Mouse (Mus musculus) gastrocnemius, adult 18-20 months (tissue): Measurements from ENCODE around the gene Tle6. TPM values are rescaled to one million over a fixed set of nuclear protein-coding genes. Genes with fewer than 3 reads are reported as not detected.

Experiments
- DNase-seq: peaks from one replicate; pipeline ENCODE4 v3.0.0; 2021; ENCODE audit warnings: low spot score
- total RNA-seq, 2 experiments: library from RNA; stranded (reverse); gene quantifications; 2 replicates each; pipeline ENCODE4 v1.2.3; 2021

Gene Tle6
- total RNA-seq, 2 experiments from 2014 or later: 4.5 to 6.1 TPM

DNA sequence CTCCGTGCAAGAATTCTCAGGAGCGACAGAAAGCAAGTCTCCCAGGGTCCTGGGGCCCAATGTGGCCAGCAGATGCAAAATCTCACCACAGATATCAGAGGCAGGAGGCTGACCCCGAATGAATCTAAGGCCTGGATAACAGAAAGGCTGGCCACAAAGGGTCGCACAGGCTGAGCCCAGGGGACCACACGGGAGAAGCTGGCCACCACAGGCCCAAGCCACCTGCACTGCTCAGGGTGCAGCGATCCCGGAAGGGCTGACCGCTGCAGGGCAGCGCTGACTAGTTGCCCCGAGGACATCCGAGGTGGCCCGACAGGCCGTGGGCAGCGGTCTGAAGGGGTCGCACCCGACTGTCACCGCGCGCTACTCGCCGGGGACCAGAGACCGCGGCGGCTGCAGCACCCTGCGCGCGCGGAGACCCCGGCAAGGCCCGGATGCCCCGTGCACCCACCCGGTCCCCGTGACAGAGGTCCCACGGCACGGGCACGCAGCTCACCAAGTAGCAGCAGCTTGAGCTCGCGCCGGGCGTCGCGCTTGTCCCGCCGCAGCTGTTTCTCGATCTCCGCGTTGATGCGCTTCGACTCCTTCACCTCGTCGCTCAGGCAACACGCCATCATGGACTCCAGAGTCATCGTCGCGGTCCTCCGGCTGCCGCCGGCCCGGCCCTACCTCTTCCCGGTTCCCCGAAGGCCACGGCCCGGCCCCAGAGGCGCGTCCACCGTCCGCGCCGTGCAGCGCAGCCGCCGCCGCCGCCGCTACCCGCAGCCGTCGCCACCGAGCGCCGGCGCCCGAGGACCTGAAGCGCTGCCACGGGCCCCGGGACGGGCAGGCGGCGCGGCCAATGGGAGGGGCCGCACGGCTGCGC is 56.3 kb downstream of the Tle6 start:
- DNase-seq: no peak

DNA sequence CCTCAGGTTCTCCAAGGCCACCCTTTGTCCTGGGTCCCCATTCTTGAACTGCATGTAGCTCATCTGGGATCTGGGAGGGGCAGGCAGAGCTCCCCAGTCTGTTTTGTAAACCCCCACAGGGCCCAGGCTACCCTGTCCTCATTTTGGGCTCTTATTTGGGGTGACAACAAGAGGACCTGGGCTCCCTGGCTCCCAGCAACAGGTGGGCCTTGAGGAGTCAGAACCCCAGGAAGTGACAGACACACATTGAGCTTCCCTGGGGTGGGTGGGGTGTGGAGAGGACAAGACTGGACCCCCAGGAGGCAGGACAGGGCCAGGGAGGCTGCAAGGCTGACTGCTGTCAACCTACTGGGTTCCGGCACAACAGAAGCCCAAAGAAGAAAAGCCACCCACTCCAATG is 57.2 kb downstream of the Tle6 start:
- no peak for DNase-seq

DNA sequence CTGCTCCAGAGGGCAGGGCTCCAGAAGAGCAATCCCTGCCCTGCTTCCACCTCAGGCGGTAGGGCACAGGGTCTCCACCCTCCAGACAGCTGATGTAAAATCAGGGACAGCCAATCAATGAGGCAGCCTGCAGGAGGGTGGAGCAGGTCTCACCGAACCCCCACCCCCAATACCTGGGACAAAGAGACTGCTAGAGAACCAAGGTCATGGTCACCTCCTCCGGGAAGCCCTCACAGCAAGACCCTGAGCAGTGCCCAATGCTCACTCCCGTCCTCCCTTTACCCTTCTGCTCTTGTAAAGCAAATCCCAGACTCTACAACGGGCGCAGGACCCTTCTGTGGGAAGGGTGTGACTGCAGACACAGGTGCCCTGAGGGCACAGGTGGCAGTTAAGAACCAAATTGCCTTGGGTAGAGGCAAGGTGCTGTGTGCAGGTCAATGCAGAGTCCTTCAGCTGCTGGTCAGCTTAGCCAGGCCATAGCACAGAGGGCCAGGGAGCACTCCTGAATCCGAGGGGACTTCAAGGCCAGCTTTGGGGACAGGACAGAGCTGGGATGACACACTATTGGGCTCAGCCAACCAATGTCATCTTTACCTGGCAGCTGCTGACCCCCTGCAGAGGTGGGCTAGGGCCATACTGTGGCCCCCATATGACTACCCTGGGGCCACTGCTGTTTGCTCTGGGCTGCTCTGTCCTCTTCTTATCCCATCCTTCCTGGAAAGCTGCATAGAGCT is 58.0 kb downstream of the Tle6 start:
- DNase-seq: no peak

DNA sequence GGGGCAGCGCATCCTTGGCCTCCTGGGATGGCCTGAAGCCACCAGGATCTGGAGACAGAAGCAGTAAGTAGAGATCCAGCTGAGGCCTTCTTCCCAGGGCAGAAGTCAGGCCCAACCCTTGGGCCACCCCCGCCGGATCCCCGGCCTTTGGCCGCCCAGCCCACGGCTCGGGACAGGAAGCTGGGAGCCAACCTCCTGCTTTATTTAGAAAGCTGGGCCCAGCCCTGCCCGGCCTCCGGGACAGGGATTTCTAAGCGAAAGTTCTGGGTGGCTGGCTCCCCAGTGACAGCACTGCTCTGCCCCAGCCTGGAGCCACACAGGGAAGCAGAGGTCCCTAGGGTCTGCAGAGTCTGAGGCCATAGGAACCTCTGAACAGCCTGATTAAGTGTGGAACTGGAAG is 59.1 kb downstream of the Tle6 start:
- peak; percentile 64 for DNase-seq

DNA sequence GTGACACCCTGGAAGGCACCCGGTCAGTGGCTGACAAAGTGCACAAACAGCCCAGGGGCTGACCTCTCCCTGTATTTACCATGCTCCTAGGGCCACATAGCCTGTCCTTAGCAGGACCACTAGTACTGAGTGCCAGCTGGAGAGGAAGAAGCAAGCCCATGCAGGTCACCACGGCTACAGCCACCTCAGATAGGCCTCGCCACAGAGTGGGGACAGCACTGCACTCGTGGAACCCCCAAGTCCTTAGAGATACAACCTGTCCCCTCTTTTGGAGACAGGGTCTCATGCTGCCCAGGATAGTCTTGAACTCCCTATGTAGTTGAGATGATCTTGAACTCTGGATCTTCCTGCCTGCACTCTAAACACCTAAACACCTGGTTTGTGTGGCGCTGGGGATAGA is 59.5 kb downstream of the Tle6 start:
- no peak for DNase-seq

Other genes starting within 250 kb of the Tle6 start
- 1 to 10 TPM; 2.3 to 2.8 TPM for gene Mfsd12, start 243.6 kb downstream of the Tle6 start, total RNA-seq
- under 1 TPM; 0.23 to 0.66 TPM for gene 4930404N11Rik, start 235.3 kb downstream of the Tle6 start, total RNA-seq
- 10 to 100 TPM; 15.3 to 15.4 TPM for gene Fzr1, start 222.6 kb downstream of the Tle6 start, total RNA-seq
- gene Dohh, start 216.6 kb downstream of the Tle6 start, total RNA-seq: 10 to 100 TPM; 41.1 to 44.1 TPM
- gene Gm48551, start 216.6 kb downstream of the Tle6 start, total RNA-seq: under 1 TPM; 0.57 to 0.97 TPM
- under 1 TPM in 1 of 2 experiments, not detected in 1; 0.34 TPM for gene Gm48552, start 212.1 kb downstream of the Tle6 start, total RNA-seq
- gene Smim24, start 208.0 kb downstream of the Tle6 start, total RNA-seq: not detected
- 100 to 1,000 TPM; 232 to 244 TPM for gene Nfic, start 145.4 kb downstream of the Tle6 start, total RNA-seq
- under 1 TPM; 0.05 to 0.07 TPM for gene Celf5, start 118.4 kb downstream of the Tle6 start, total RNA-seq
- gene Ncln, start 104.7 kb downstream of the Tle6 start, total RNA-seq: 10 to 100 TPM; 41.0 to 45.8 TPM
- gene S1pr4, start 100.9 kb downstream of the Tle6 start, total RNA-seq: under 1 TPM; 0.71 to 0.78 TPM
- under 1 TPM; 0.53 to 0.57 TPM for gene Gna15, start 76.8 kb downstream of the Tle6 start, total RNA-seq
- 10 to 100 TPM; 26.2 to 31.8 TPM for gene Gna11, start 55.9 kb downstream of the Tle6 start, total RNA-seq
- 100 to 1,000 TPM; 947 to 962 TPM for gene Aes, start 41.6 kb downstream of the Tle6 start, total RNA-seq
- gene Tle2, start 26.5 kb downstream of the Tle6 start, total RNA-seq: 1 to 10 TPM; 4.9 to 7.4 TPM
- 1 to 10 TPM; 3.1 to 3.3 TPM for gene BC025920, start 5.2 kb upstream of the Tle6 start, total RNA-seq
- gene Sirt6, start 26.7 kb upstream of the Tle6 start, total RNA-seq: 1 to 10 TPM; 4.4 to 4.7 TPM
- gene Ankrd24, start 27.5 kb upstream of the Tle6 start, total RNA-seq: 10 to 100 TPM; 10.2 to 10.6 TPM
- gene Gm10778, start 48.0 kb upstream of the Tle6 start, total RNA-seq: 1 to 10 TPM; 1.4 to 1.6 TPM
- gene Zfp433, start 103.8 kb upstream of the Tle6 start, total RNA-seq: 1 to 10 TPM; 5.2 to 6.2 TPM
- gene Gm3055, start 170.1 kb upstream of the Tle6 start, total RNA-seq: under 1 TPM; 0.53 to 0.95 TPM
- gene Gm4767, start 211.1 kb upstream of the Tle6 start, total RNA-seq: under 1 TPM; 0.78 to 1.00 TPM